Mouse (Mus musculus) bone marrow, adult 2 months (tissue): ENCODE data around the gene Efnb2.

Experiments used
- CTCF ChIP-seq: fragments of 200-500 bp; IDR thresholded peaks from 2 replicates; pipeline ENCODE4 v1.5.1; 2011; ENCODE audit warnings: low read length, control low read depth; ENCODE audit not compliant: control insufficient read depth, insufficient read depth
- POLR2A ChIP-seq: fragments of 200-500 bp; IDR thresholded peaks from 2 replicates; pipeline ENCODE4 v1.6.1; 2011; ENCODE audit warnings: low read depth, mild to moderate bottlenecking, control low read depth, low read length, borderline replicate concordance; ENCODE audit not compliant: control insufficient read depth

- no peak for TF ChIP-seq CTCF
- TF ChIP-seq POLR2A: no peak
These were observed 39.0 kb downstream of the Efnb2 start for GRCm38 (mm10) chr8:8622031-8622430.
